In the genomic region with DNA sequence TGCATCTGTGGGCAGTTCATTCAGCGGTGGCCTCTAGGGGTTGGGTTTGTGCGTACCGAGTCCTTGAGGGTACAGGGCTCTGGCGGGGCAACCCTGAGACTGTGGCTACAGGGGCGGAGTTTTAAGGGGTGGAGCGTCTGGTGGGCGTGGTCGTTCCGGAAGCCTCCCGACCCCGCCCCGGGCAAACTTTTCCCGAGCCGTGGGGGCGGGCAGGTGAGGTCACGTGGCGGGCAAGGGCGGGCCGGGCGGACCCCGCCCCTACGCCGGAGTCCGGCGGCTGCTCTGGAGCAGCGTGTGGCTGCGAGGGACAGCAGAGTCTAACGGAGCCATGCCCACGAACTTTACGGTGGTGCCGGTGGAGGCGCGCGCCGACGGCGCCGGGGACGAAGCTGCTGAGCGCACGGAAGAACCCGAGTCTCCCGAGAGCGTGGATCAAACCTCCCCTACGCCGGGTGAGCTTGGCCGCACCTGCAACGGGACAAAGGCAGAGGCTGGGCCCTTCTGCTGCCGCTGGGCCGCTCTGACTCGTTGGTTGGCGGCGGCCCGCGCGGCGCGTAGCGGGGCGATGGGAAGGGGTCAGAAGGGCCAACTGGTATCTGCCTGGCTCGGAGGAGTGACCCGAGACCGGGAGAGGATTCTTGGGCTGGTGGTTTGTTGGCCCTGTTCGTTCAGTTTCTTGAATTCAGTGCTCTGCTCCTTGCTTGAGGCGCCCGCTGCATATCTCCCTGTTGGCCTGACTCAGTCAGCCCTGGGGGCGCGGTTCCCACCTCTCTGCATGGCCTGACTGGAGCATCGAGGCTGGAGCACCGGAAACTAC, we compare ENCODE assay signal across 7 mouse cellular contexts. TPM values are rescaled to one million over a fixed set of nuclear protein-coding genes. Genes with fewer than 3 reads are reported as not detected.
A peak's percentile ranks its signal among the peaks of the same experiment; 100 is the strongest.
DNase-seq lines count a peak whose midpoint lies in the region; ATAC-seq and TF ChIP-seq lines count a peak whose summit lies in the region.

No protein-coding gene starts in this region.

- peak; percentile 88 for ATAC-seq in common myeloid progenitor, adult 5-6 weeks (replicated peaks; ENCODE audit: low read depth, poor library complexity, severe bottlenecking)
- ATAC-seq in hindbrain, postnatal 0 days: peak; percentile 80

- peak overlapping the region; percentile 59 for H3K9ac ChIP-seq in hindbrain, postnatal 0 days (replicated peaks; ENCODE audit: low read length)

- peaks cover 6% of the 10 kb centered on the region for H3K4me1 ChIP-seq in hindbrain, postnatal 0 days (ENCODE audit: insufficient read depth, low read length)
- peaks cover 58% of the 10 kb centered on the region for H3K4me1 ChIP-seq in midbrain, embryonic 10.5 days

- WGBS in hindbrain, postnatal 0 days: under 1% methylated on average over 70 of the region's 70 CpGs
- WGBS in midbrain, embryonic 10.5 days: under 1% methylated on average over 70 of the region's 70 CpGs

- peak; percentile 92 for DNase-seq in R1 (ENCODE audit: low read depth, low spot score)
- DNase-seq in gastrocnemius, adult 8-10 months (ENCODE audit: low spot score in 2 of 2): peak; percentile 70 to 71
- DNase-seq in hindbrain, postnatal 0 days (ENCODE audit: low spot score): peak; percentile 63
- DNase-seq in left cerebral cortex, postnatal 4 days: peak; percentile 68
- peak; percentile 92 for DNase-seq in midbrain, embryonic 10.5 days (ENCODE audit: low spot score)
- peak; percentile 63 for DNase-seq in skeletal muscle tissue, adult 2 months (ENCODE audit: low read depth, low spot score)

- intact Hi-C loops in left cerebral cortex, postnatal 4 days (cut with DNase I): no loop called here

- TF ChIP-seq CTCF in hindbrain, postnatal 0 days (IDR thresholded peaks at IDR 0.05; ENCODE audit: low read depth): no peak

- no peaks in the 10 kb centered on the region for H3K36me3 ChIP-seq in hindbrain, postnatal 0 days (ENCODE audit: insufficient read depth, low read length)
- peaks cover 28% of the 10 kb centered on the region for H3K36me3 ChIP-seq in midbrain, embryonic 10.5 days

- peak overlapping the region; percentile 91 for H3K4me2 ChIP-seq in hindbrain, postnatal 0 days (ENCODE audit: low read depth, low read length)

- H3K27me3 ChIP-seq in hindbrain, postnatal 0 days (ENCODE audit: insufficient read depth, low read length): no peaks in the 10 kb centered on the region
- peaks cover 13% of the 10 kb centered on the region; the same call in 1 of the 2 replicates for H3K27me3 ChIP-seq in midbrain, embryonic 10.5 days (ENCODE audit: low read depth, poor library complexity, severe bottlenecking)

- no peak overlapping the region for H3K27ac ChIP-seq in hindbrain, postnatal 0 days
- peak overlapping the region; percentile 94 for H3K27ac ChIP-seq in midbrain, embryonic 10.5 days (replicated peaks)

- H3K4me3 ChIP-seq in hindbrain, postnatal 0 days (ENCODE audit: low read length): peak overlapping the region; percentile 54
- peak overlapping the region; percentile 88 for H3K4me3 ChIP-seq in midbrain, embryonic 10.5 days

- H3K9me3 ChIP-seq in hindbrain, postnatal 0 days (ENCODE audit: low read length): no peaks in the 10 kb centered on the region
- H3K9me3 ChIP-seq in midbrain, embryonic 10.5 days (replicated peaks): no peaks in the 10 kb centered on the region

RNA-seq across cellular contexts. Expression of a gene that starts 30.8 kb away (rescaled TPM):
- 4.4 and 17.2 TPM in 2 replicates for total RNA-seq in common myeloid progenitor, adult 5-6 weeks (2017)
- 1 to 10 TPM; 3.5 to 5.1 (median 3.6) TPM for total RNA-seq in gastrocnemius, adult 8-10 months (2022)
- 7.1 and 11.0 TPM in 2 replicates for total RNA-seq in hindbrain, postnatal 0 days (2014; rRNA removed)
- polyA plus RNA-seq in hindbrain, postnatal 0 days (2015; fragmentation: Nextera tagmentation; extraction: Ambion mirVana): 4.2 and 4.3 TPM in 2 replicates
- total RNA-seq in left cerebral cortex, postnatal 4 days (2021): 10 to 100 TPM; 12.1 to 12.3 TPM
- 47.8 and 52.5 TPM in 2 replicates for polyA plus RNA-seq in midbrain, embryonic 10.5 days (2016; fragmentation: Nextera tagmentation; extraction: Ambion mirVana)

RNA-seq across cellular contexts. Expression of a gene that starts 59.0 kb away (rescaled TPM):
- total RNA-seq in common myeloid progenitor, adult 5-6 weeks (2017): 0.09 and 0.19 TPM in 2 replicates
- not detected for total RNA-seq in gastrocnemius, adult 8-10 months (2022)
- 0.05 and 0.14 TPM in 2 replicates for total RNA-seq in hindbrain, postnatal 0 days (2014; rRNA removed)
- 0.34 and 0.51 TPM in 2 replicates for polyA plus RNA-seq in hindbrain, postnatal 0 days (2015; fragmentation: Nextera tagmentation; extraction: Ambion mirVana)
- not detected for total RNA-seq in left cerebral cortex, postnatal 4 days (2021)
- 0.10 and 0.15 TPM in 2 replicates for polyA plus RNA-seq in midbrain, embryonic 10.5 days (2016; fragmentation: Nextera tagmentation; extraction: Ambion mirVana)
